19 mouse cellular contexts compared by ENCODE assay signal in the genomic region with DNA sequence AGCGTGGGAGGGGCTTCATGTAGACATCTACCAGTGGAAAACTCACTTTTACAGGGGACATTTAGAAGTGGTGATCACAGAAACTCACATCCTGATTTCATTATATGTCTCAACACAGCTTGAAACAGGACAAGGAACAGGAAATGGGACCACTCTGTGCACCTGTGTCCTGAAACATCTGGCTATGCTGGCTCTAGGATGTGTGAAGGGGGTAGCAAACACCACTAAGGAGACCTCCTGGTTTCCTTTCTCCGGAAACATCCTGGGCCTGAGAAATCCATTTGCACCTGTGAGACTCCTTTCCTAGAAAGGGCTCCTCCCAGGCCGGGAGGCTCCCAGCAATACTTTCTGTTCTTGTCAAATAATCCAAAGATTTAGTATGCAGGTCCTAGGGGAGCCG.
"Had no signal": no experiment of that assay in that cellular context is flagged by ENCODE, and none has a peak within 500 bp of the region (broad histone marks: within the 10 kb centered on the region; RNA-seq: fewer than 3 reads in every experiment).

No protein-coding gene starts in this region.

- H3K9me3 ChIP-seq: midbrain, embryonic 12.5 days; neural tube, embryonic 13.5 days; neural tube, embryonic 15.5 days; stomach, embryonic 15.5 days had no signal

- H3K4me2 ChIP-seq: lung, embryonic 14.5 days; midbrain, embryonic 12.5 days; neural tube, embryonic 13.5 days; neural tube, embryonic 15.5 days; stomach, embryonic 15.5 days had no signal

- H3K4me1 ChIP-seq: midbrain, embryonic 10.5 days; midbrain, embryonic 12.5 days had no signal

- DNase-seq: lung, adult 18-20 months; lung, embryonic 14.5 days; lung, postnatal 10 days; lung, postnatal 4 days; midbrain, embryonic 14.5 days; retina, postnatal 1 day; right cerebral cortex, adult 18-20 months; right cerebral cortex, postnatal 25 days; right cerebral cortex, postnatal 4 days; thymus, postnatal 14 days; thymus, postnatal 36 days had no signal

- ATAC-seq: midbrain, embryonic 16.5 days had no signal

- H3K27ac ChIP-seq: midbrain, embryonic 10.5 days; midbrain, embryonic 12.5 days; neural tube, embryonic 13.5 days; neural tube, embryonic 15.5 days; stomach, embryonic 15.5 days; stomach, postnatal 0 days had no signal

- H3K9ac ChIP-seq: lung, embryonic 14.5 days; midbrain, embryonic 12.5 days; neural tube, embryonic 13.5 days; neural tube, embryonic 15.5 days; stomach, embryonic 15.5 days had no signal

- H3K27me3 ChIP-seq: neural tube, embryonic 15.5 days; stomach, embryonic 15.5 days had no signal

- H3K36me3 ChIP-seq: midbrain, embryonic 10.5 days; midbrain, embryonic 12.5 days; neural tube, embryonic 13.5 days; neural tube, embryonic 15.5 days; stomach, embryonic 15.5 days had no signal

- H3K4me3 ChIP-seq: midbrain, embryonic 10.5 days; midbrain, embryonic 12.5 days; myocyte; neural tube, embryonic 13.5 days; neural tube, embryonic 15.5 days; stomach, embryonic 15.5 days had no signal
